Mouse (Mus musculus): Measurements from ENCODE around the gene Pphln1.

The Pphln1 gene

DNA sequence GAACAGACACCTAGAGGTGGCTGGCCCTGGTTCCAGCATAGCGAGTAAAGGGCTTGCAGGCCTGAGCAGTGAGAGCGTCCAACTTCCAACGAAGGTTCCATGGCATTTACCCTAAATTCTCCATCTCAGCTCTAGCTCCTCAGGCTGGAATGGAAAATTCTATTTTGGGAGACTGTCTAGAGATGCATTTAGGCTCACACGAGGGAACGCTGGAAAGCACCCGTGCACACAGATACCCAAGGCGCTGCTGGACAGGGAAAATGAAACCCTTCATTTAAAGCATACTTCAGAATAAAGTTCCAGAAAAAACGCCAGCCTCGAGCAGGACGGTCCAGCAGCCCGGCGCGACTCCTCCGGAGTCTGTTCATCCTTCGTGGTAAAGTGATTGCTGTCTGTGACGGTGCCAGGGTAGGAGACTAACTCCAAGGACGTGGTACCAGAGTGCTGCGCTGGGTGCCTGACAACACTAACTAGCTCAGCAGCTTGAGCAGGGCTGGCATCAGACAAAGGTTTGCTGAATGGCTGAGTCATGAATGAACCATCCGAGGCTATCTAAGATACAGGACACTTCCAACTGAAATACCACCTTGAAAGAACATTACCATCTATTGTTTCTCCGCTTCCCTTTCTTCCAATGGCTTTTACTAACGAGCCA lies 140.5 kb downstream of the Pphln1 start:
- no peak for DNase-seq (ENCODE audit: extremely low read depth, low read depth)

DNA sequence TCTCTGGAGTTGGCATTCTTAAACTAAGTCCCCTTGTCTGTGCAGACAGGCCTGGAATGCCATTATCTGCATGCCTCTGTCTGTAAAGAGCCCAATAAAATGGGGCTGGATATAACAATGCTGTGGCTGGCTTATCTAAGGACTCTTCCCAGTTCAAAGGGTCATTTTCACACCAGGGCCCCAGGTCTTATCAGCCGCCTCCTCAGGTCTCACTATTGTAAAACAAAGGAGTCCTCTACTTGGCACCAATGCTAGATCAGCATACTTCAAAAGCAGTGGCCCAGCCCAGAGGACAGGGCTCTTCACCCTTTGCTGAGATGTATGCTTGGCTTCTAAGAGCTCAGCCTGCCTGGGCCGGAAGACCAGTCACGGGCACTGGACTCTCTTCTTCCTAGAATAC lies 141.3 kb downstream of the Pphln1 start:
- no peak for DNase-seq (ENCODE audit: extremely low read depth, low read depth)
